Mouse (Mus musculus) left cerebral cortex, postnatal 10 days (tissue): ENCODE measurements around the gene Mier2. TPM values are rescaled to one million over a fixed set of nuclear protein-coding genes. Genes with fewer than 3 reads are reported as not detected.

Source experiments
- DNase-seq, 2 experiments: peaks; one replicate each; pipeline ENCODE4 v3.0.0; 2021 to 2022; ENCODE audit warnings: low spot score in 2 of 2, mixed read lengths in 1 of 2; ENCODE audit errors: extremely low spot score in 1 of 2
- intact Hi-C: fragments of 180-260 bp; cut with DNase I; formaldehyde crosslinking; loops from one replicate; pipeline ENCODE4 v1.15.1; 2025
- total RNA-seq, 2 experiments: library from RNA; stranded (reverse); gene quantifications; 2 replicates each; pipeline ENCODE4 v1.2.3; 2021

Gene Mier2
- total RNA-seq, result 10 to 100 TPM; 47.5 to 50.2 TPM

- intact Hi-C loops, result no loop called here
- peak; percentile 74 to 91 for DNase-seq
These were observed at the start of gene Mier2 for GRCm38 (mm10) chr10:79554330-79555237. Mier2 (minus strand) TSS chr10:79555199.

- DNase-seq, result peak in 1 of 2 experiments; percentile 32
- intact Hi-C loops, result no loop called here
These were observed 42.9 kb upstream of the Mier2 start for GRCm38 (mm10) chr10:79597936-79598230.

- DNase-seq, result peak; percentile 76 to 78
- intact Hi-C loops, result no loop called here
These were observed 42.3 kb upstream of the Mier2 start for GRCm38 (mm10) chr10:79597051-79597935.

GRCm38 (mm10) chr10:79595590-79595929 is 40.6 kb upstream of the Mier2 start:
- DNase-seq, result no peak
- intact Hi-C loops, result loop anchor here (2.0 kb wide), 2 partner anchors 53 to 73 kb away; partner anchors contain the start of gene Tpgs1

- intact Hi-C loops, result loop anchor here (2.0 kb wide), 2 partner anchors 54 to 74 kb away; partner anchors contain the start of gene Tpgs1
- DNase-seq, result peak; percentile 70 to 73
These were observed 40.0 kb upstream of the Mier2 start for GRCm38 (mm10) chr10:79594872-79595589.

- intact Hi-C loops, result loop anchor here (2.0 kb wide), 2 partner anchors 55 to 75 kb away; partner anchors contain the start of gene Tpgs1
- DNase-seq, result no peak
These were observed 39.1 kb upstream of the Mier2 start for GRCm38 (mm10) chr10:79594111-79594510.

GRCm38 (mm10) chr10:79590702-79591101 is 35.7 kb upstream of the Mier2 start:
- intact Hi-C loops, result no loop called here
- peak in 1 of 2 experiments; percentile 1 for DNase-seq

- DNase-seq, result no peak
- intact Hi-C loops, result no loop called here
These were observed 32.7 kb upstream of the Mier2 start for GRCm38 (mm10) chr10:79587752-79588126.

- intact Hi-C loops, result no loop called here
- no peak for DNase-seq
These were observed 32.2 kb upstream of the Mier2 start, which contains the start of gene Theg for GRCm38 (mm10) chr10:79587061-79587751. Theg (minus strand) TSS chr10:79587331.

- no peak for DNase-seq
- intact Hi-C loops, result no loop called here
These were observed 31.2 kb upstream of the Mier2 start for GRCm38 (mm10) chr10:79586243-79586642.

GRCm38 (mm10) chr10:79585723-79586122 is 30.7 kb upstream of the Mier2 start:
- intact Hi-C loops, result no loop called here
- no peak for DNase-seq

GRCm38 (mm10) chr10:79585136-79585535 is 30.1 kb upstream of the Mier2 start:
- intact Hi-C loops, result no loop called here

GRCm38 (mm10) chr10:79584426-79584825 is 29.4 kb upstream of the Mier2 start:
- no peak for DNase-seq
- intact Hi-C loops, result no loop called here

More at GRCm38 (mm10) chr10:79585136-79585535, 30.1 kb upstream of the Mier2 start:
- no peak for DNase-seq

GRCm38 (mm10) chr10:79584021-79584420 is 29.0 kb upstream of the Mier2 start:
- DNase-seq, result no peak
- intact Hi-C loops, result no loop called here

- intact Hi-C loops, result no loop called here
- DNase-seq, result no peak
These were observed 26.5 kb upstream of the Mier2 start for GRCm38 (mm10) chr10:79581501-79581900.

- DNase-seq, result peak in 1 of 2 experiments; percentile 75
- intact Hi-C loops, result no loop called here
These were observed 25.8 kb upstream of the Mier2 start for GRCm38 (mm10) chr10:79580811-79581210.

- intact Hi-C loops, result no loop called here
- no peak for DNase-seq
These were observed 25.4 kb upstream of the Mier2 start for GRCm38 (mm10) chr10:79580356-79580755.

- DNase-seq, result no peak
- intact Hi-C loops, result no loop called here
These were observed 24.8 kb upstream of the Mier2 start for GRCm38 (mm10) chr10:79579781-79580180.
